ENCODE assay signal across 18 mouse cellular contexts in the genomic region with DNA sequence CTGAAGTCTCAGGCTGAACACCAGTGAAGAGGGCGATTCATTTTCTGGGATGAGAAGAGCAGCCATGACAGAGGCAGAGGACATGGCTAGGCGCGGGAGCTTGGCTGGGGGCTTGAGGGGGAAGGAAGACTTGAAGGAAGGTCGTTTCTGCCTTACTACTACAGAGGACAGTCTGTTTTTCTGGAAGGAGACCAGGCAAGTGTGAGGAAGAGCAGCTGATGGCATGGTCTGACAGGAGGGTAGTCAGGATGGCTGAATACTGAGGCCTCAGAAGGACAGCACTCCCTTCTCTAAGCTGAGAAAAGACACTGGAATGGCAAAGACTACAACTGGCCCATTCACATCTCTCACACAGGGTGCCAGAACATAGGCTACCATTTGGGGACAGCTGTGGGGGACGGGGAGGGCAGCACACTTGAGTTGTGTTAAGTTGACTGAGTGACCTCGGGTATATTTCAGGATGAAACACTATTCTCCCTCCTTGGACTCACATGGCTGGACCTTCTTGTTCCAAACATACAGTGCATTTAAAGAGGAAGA.
DNase-seq lines count a peak whose midpoint lies in the region; ATAC-seq and TF ChIP-seq lines count a peak whose summit lies in the region.
"Had no signal": no experiment of that assay in that cellular context is flagged by ENCODE, and none has a peak within 500 bp of the region (broad histone marks: within the 10 kb centered on the region; RNA-seq: fewer than 3 reads in every experiment).

No protein-coding gene starts in this region.

- no peaks in the 10 kb centered on the region for H3K9me3 ChIP-seq in forebrain, embryonic 14.5 days (replicated peaks; ENCODE audit: control insufficient read depth, low read length)
- no peaks in the 10 kb centered on the region for H3K9me3 ChIP-seq in forebrain, embryonic 12.5 days
- no peaks in the 10 kb centered on the region for H3K9me3 ChIP-seq in hindbrain, postnatal 0 days (ENCODE audit: low read length)
- H3K9me3 ChIP-seq in liver, embryonic 12.5 days (replicated peaks), result no peaks in the 10 kb centered on the region
- H3K9me3 ChIP-seq: embryonic facial prominence, embryonic 12.5 days; limb, embryonic 15.5 days had no signal

- no peak overlapping the region for H3K4me3 ChIP-seq in forebrain, embryonic 14.5 days (ENCODE audit: low read depth, low read length)
- H3K4me3 ChIP-seq in forebrain, embryonic 12.5 days (replicated peaks), result no peak overlapping the region
- H3K4me3 ChIP-seq in hindbrain, postnatal 0 days (ENCODE audit: low read length), result no peak overlapping the region
- H3K4me3 ChIP-seq in liver, embryonic 12.5 days, result no peak overlapping the region
- H3K4me3 ChIP-seq: embryonic facial prominence, embryonic 12.5 days; erythroblast, embryonic 14.5 days; limb, embryonic 15.5 days had no signal

- no peak overlapping the region for H3K9ac ChIP-seq in forebrain, embryonic 14.5 days (ENCODE audit: low read length)
- H3K9ac ChIP-seq in forebrain, embryonic 12.5 days, result no peak overlapping the region
- H3K9ac ChIP-seq in hindbrain, postnatal 0 days (replicated peaks; ENCODE audit: low read length), result no peak overlapping the region
- no peak overlapping the region for H3K9ac ChIP-seq in liver, embryonic 12.5 days
- H3K9ac ChIP-seq: embryonic facial prominence, embryonic 12.5 days; limb, embryonic 15.5 days had no signal

- peak overlapping the region; percentile 86 for H3K27ac ChIP-seq in forebrain, embryonic 14.5 days (ENCODE audit: low read depth, low read length)
- no peak overlapping the region for H3K27ac ChIP-seq in forebrain, embryonic 12.5 days
- peak overlapping the region; percentile 76; the same call in 1 of the 2 replicates for H3K27ac ChIP-seq in hindbrain, postnatal 0 days
- H3K27ac ChIP-seq in liver, embryonic 12.5 days, result no peak overlapping the region
- H3K27ac ChIP-seq: embryonic facial prominence, embryonic 12.5 days; limb, embryonic 15.5 days had no signal

- no peak for ATAC-seq in forebrain, embryonic 14.5 days
- no peak for ATAC-seq in forebrain, embryonic 12.5 days (ENCODE audit: low FRiP score)
- peak; percentile 66 for ATAC-seq in hindbrain, postnatal 0 days
- ATAC-seq in liver, embryonic 12.5 days, result no peak
- ATAC-seq: CD4-positive, CD25-positive, alpha-beta regulatory T cell, adult 4 months; Patski had no signal

- H3K27me3 ChIP-seq in forebrain, embryonic 14.5 days (replicated peaks; ENCODE audit: control insufficient read depth, insufficient read depth, low read length), result no peaks in the 10 kb centered on the region
- H3K27me3 ChIP-seq in forebrain, embryonic 12.5 days, result no peaks in the 10 kb centered on the region
- no peaks in the 10 kb centered on the region for H3K27me3 ChIP-seq in hindbrain, postnatal 0 days (ENCODE audit: insufficient read depth, low read length)
- H3K27me3 ChIP-seq in liver, embryonic 12.5 days (replicated peaks), result no peaks in the 10 kb centered on the region
- H3K27me3 ChIP-seq: limb, embryonic 15.5 days had no signal

- no peak for DNase-seq in forebrain, embryonic 14.5 days (ENCODE audit: low spot score)
- DNase-seq in layer of hippocampus, adult 9-11 months, result peak; percentile 13
- DNase-seq in layer of hippocampus, adult 11-12 months (ENCODE audit: low spot score), result no peak
- DNase-seq in brain, adult 2 months (ENCODE audit: low read depth, low spot score), result peak; percentile 36
- DNase-seq in hindbrain, postnatal 0 days (ENCODE audit: low spot score), result no peak
- no peak for DNase-seq in lung, adult 18-20 months
- DNase-seq: adrenal gland, postnatal 10 days; gastrocnemius, postnatal 25 days; kidney, adult 11 months; kidney, postnatal 25 days; lung, postnatal 10 days had no signal

- H3K4me1 ChIP-seq in forebrain, embryonic 14.5 days (ENCODE audit: control insufficient read depth, insufficient read depth, low read length), result peaks cover 14% of the 10 kb centered on the region
- peaks cover 9% of the 10 kb centered on the region for H3K4me1 ChIP-seq in forebrain, embryonic 12.5 days
- peaks cover 19% of the 10 kb centered on the region for H3K4me1 ChIP-seq in hindbrain, postnatal 0 days (ENCODE audit: insufficient read depth, low read length)
- H3K4me1 ChIP-seq in liver, embryonic 12.5 days, result no peaks in the 10 kb centered on the region
- H3K4me1 ChIP-seq: embryonic facial prominence, embryonic 12.5 days; limb, embryonic 15.5 days had no signal

- H3K36me3 ChIP-seq in forebrain, embryonic 14.5 days (ENCODE audit: control insufficient read depth, insufficient read depth, low read length), result no peaks in the 10 kb centered on the region
- H3K36me3 ChIP-seq in forebrain, embryonic 12.5 days (replicated peaks), result no peaks in the 10 kb centered on the region
- H3K36me3 ChIP-seq in hindbrain, postnatal 0 days (ENCODE audit: insufficient read depth, low read length), result no peaks in the 10 kb centered on the region
- H3K36me3 ChIP-seq in liver, embryonic 12.5 days, result no peaks in the 10 kb centered on the region
- H3K36me3 ChIP-seq: embryonic facial prominence, embryonic 12.5 days; limb, embryonic 15.5 days had no signal

- TF ChIP-seq CTCF in hindbrain, postnatal 0 days (IDR thresholded peaks at IDR 0.05; ENCODE audit: low read depth), result no peak

- no peak overlapping the region for H3K4me2 ChIP-seq in forebrain, embryonic 14.5 days (ENCODE audit: low read length)
- H3K4me2 ChIP-seq in forebrain, embryonic 12.5 days, result no peak overlapping the region
- peak overlapping the region; percentile 47 for H3K4me2 ChIP-seq in hindbrain, postnatal 0 days (ENCODE audit: low read depth, low read length)
- H3K4me2 ChIP-seq in liver, embryonic 12.5 days, result no peak overlapping the region
- H3K4me2 ChIP-seq: embryonic facial prominence, embryonic 12.5 days; limb, embryonic 15.5 days had no signal

- WGBS in forebrain, embryonic 14.5 days, result 85% methylated on average over 6 of the region's 6 CpGs
- WGBS in forebrain, embryonic 12.5 days, result 84% methylated on average over 6 of the region's 6 CpGs
- 76% methylated on average over 6 of the region's 6 CpGs for WGBS in hindbrain, postnatal 0 days
- WGBS in liver, embryonic 12.5 days (ENCODE audit: insufficient replicate concordance), result 53% methylated on average over 6 of the region's 6 CpGs

Comparison
In these comparisons a context has a peak if more than half of its experiments do, and no peak if none do; other contexts are left out.
1. DNase-seq: peak in layer of hippocampus, adult 9-11 months (single experiment) and brain, adult 2 months (single experiment); none in forebrain, embryonic 14.5 days (single experiment), layer of hippocampus, adult 11-12 months (single experiment), hindbrain, postnatal 0 days (single experiment) and lung, adult 18-20 months (0 of 2).
2. H3K27ac ChIP-seq: peak in forebrain, embryonic 14.5 days (single experiment) and hindbrain, postnatal 0 days (single experiment); none in forebrain, embryonic 12.5 days (single experiment) and liver, embryonic 12.5 days (single experiment).